Mouse (Mus musculus) macrophage (primary cell): Measurements from ENCODE around the gene Fyn. TPM values are rescaled to one million over a fixed set of nuclear protein-coding genes. Genes with fewer than 3 reads are reported as not detected.

Source experiments
- H3K27ac ChIP-seq: fragments of 350-480 bp; formaldehyde crosslinking; 2 replicates; pipeline ENCODE4 v1.9.0; 2021
- H3K36me3 ChIP-seq: fragments of 350-480 bp; formaldehyde crosslinking; 2 replicates; pipeline ENCODE4 v1.9.0; 2021; ENCODE audit errors: inconsistent target
- H3K4me3 ChIP-seq: fragments of 350-480 bp; formaldehyde crosslinking; 2 replicates; pipeline ENCODE4 v1.9.0; 2021; ENCODE audit errors: inconsistent target
- H3K79me2 ChIP-seq: fragments of 350-480 bp; formaldehyde crosslinking; 2 replicates; pipeline ENCODE4 v1.9.0; 2021; ENCODE audit errors: inconsistent target
- WGBS: methylation state at CpG from one replicate; pipeline ENCODE4 v1.1.7; 2026; ENCODE audit warnings: inconsistent platforms; ENCODE audit not compliant: missing documents; 5-methylcytosine and 5-hydroxymethylcytosine counted together
- polyA plus RNA-seq: library from polyadenylated mRNA; stranded (reverse); fragments of 250-400 nt; gene quantifications from 3 replicates; pipeline ENCODE4 v1.2.4, GENCODE M21; 2018; ENCODE audit warnings: inconsistent platforms

Gene Fyn
- polyA plus RNA-seq, 1 experiment from 2014 or later: 18.6 TPM

GRCm38 (mm10) chr10:39411857-39412559 is 43.4 kb downstream of the Fyn start:
- no peak overlapping the region for H3K4me3 ChIP-seq
- WGBS: 73% methylated on average over 8 of the region's 8 CpGs
- H3K27ac ChIP-seq: peak overlapping the region; percentile 47
- H3K36me3 ChIP-seq: no peaks in the 10 kb centered on the region
- peaks cover 32% of the 10 kb centered on the region for H3K79me2 ChIP-seq

GRCm38 (mm10) chr10:39412826-39413620 is 44.4 kb downstream of the Fyn start:
- peak overlapping the region; percentile 47 for H3K27ac ChIP-seq
- H3K36me3 ChIP-seq: no peaks in the 10 kb centered on the region
- H3K79me2 ChIP-seq: peaks cover 35% of the 10 kb centered on the region
- WGBS: 32% methylated on average over 18 of the region's 18 CpGs
- no peak overlapping the region for H3K4me3 ChIP-seq

- peaks cover 43% of the 10 kb centered on the region for H3K79me2 ChIP-seq
- WGBS: 100% methylated on average over 1 of the region's 1 CpGs
- no peak overlapping the region for H3K4me3 ChIP-seq
- no peaks in the 10 kb centered on the region for H3K36me3 ChIP-seq
- no peak overlapping the region for H3K27ac ChIP-seq
Observed at GRCm38 (mm10) chr10:39414068-39414467, 45.4 kb downstream of the Fyn start.

GRCm38 (mm10) chr10:39415586-39415985 is 46.9 kb downstream of the Fyn start:
- no peaks in the 10 kb centered on the region for H3K36me3 ChIP-seq
- WGBS: 9% methylated on average over 2 of the region's 2 CpGs
- H3K79me2 ChIP-seq: peaks cover 31% of the 10 kb centered on the region
- H3K4me3 ChIP-seq: no peak overlapping the region
- H3K27ac ChIP-seq: peak overlapping the region; percentile 29; the same call in 1 of the 2 replicates

- peak overlapping the region; percentile 74 for H3K27ac ChIP-seq
- 48% methylated on average over 5 of the region's 5 CpGs for WGBS
Observed at GRCm38 (mm10) chr10:39417611-39418010, 49.0 kb downstream of the Fyn start.

GRCm38 (mm10) chr10:39418395-39418794 is 49.7 kb downstream of the Fyn start:
- Histone ChIP-seq H3K79me2 (peaks cover 44% of the 10 kb centered on the region), H3K27ac (peak overlapping the region; percentile 74), H3K36me3 (no peaks in the 10 kb centered on the region), H3K4me3 (no peak overlapping the region)
- 81% methylated on average over 7 of the region's 7 CpGs for WGBS

More at GRCm38 (mm10) chr10:39417611-39418010, 49.0 kb downstream of the Fyn start:
- H3K36me3 ChIP-seq: no peaks in the 10 kb centered on the region
- peaks cover 40% of the 10 kb centered on the region for H3K79me2 ChIP-seq
- no peak overlapping the region for H3K4me3 ChIP-seq

- Histone ChIP-seq H3K27ac (peak overlapping the region; percentile 35), H3K79me2 (peaks cover 38% of the 10 kb centered on the region), H3K36me3 (no peaks in the 10 kb centered on the region), H3K4me3 (no peak overlapping the region)
- 24% methylated on average over 9 of the region's 9 CpGs for WGBS
Observed at GRCm38 (mm10) chr10:39420842-39421617, 52.4 kb downstream of the Fyn start.

- Histone ChIP-seq H3K27ac (peak overlapping the region; percentile 35), H3K79me2 (peaks cover 31% of the 10 kb centered on the region), H3K4me3 (no peak overlapping the region), H3K36me3 (no peaks in the 10 kb centered on the region)
- WGBS: 86% methylated on average over 6 of the region's 9 CpGs
Observed at GRCm38 (mm10) chr10:39421772-39422171, 53.1 kb downstream of the Fyn start.

GRCm38 (mm10) chr10:39424643-39425042 is 56.0 kb downstream of the Fyn start:
- Histone ChIP-seq H3K79me2 (peaks cover 13% of the 10 kb centered on the region; the same call in 1 of the 2 replicates), H3K27ac (no peak overlapping the region), H3K36me3 (no peaks in the 10 kb centered on the region), H3K4me3 (no peak overlapping the region)
- 93% methylated on average over 3 of the region's 3 CpGs for WGBS

- Histone ChIP-seq H3K79me2 (peaks cover 13% of the 10 kb centered on the region; the same call in 1 of the 2 replicates), H3K27ac (no peak overlapping the region), H3K36me3 (no peaks in the 10 kb centered on the region), H3K4me3 (no peak overlapping the region)
- WGBS: 94% methylated on average over 3 of the region's 3 CpGs
Observed at GRCm38 (mm10) chr10:39426033-39426432, 57.4 kb downstream of the Fyn start.

- Histone ChIP-seq H3K79me2 (peaks cover 10% of the 10 kb centered on the region; the same call in 1 of the 2 replicates), H3K4me3 (no peak overlapping the region), H3K27ac (no peak overlapping the region), H3K36me3 (no peaks in the 10 kb centered on the region)
- 93% methylated on average over 5 of the region's 5 CpGs for WGBS
Observed at GRCm38 (mm10) chr10:39426833-39427490, 58.3 kb downstream of the Fyn start.

GRCm38 (mm10) chr10:39429661-39430060 is 61.0 kb downstream of the Fyn start:
- WGBS: 97% methylated on average over 4 of the region's 4 CpGs
- no peak overlapping the region for H3K4me3 ChIP-seq
- no peaks in the 10 kb centered on the region for H3K36me3 ChIP-seq
- no peak overlapping the region for H3K27ac ChIP-seq
- no peaks in the 10 kb centered on the region for H3K79me2 ChIP-seq

GRCm38 (mm10) chr10:39430074-39430764 is 61.6 kb downstream of the Fyn start:
- Histone ChIP-seq H3K27ac (no peak overlapping the region), H3K36me3 (no peaks in the 10 kb centered on the region), H3K79me2 (no peaks in the 10 kb centered on the region), H3K4me3 (no peak overlapping the region)
- WGBS: 91% methylated on average over 14 of the region's 14 CpGs
